Mouse (Mus musculus) thymus, adult 2 months (tissue): Measurements from ENCODE around the gene Cdh13. TPM values are rescaled to one million over a fixed set of nuclear protein-coding genes. Genes with fewer than 3 reads are reported as not detected.

Experiments
- DNase-seq: peaks from one replicate; pipeline ENCODE4 v3.0.0; 2021
- H3K27ac ChIP-seq: fragments of 200-500 bp; 2 replicates; pipeline ENCODE4 v1.5.1; 2012; ENCODE audit warnings: low read length, control low read depth; ENCODE audit not compliant: control insufficient read depth, insufficient read depth
- H3K27me3 ChIP-seq: fragments of 200-500 bp; 2 replicates; pipeline ENCODE4 v1.6.1; 2012; ENCODE audit warnings: mild to moderate bottlenecking, low read length, moderate library complexity, mixed read lengths; ENCODE audit not compliant: control insufficient read depth, insufficient read depth
- H3K36me3 ChIP-seq: fragments of 200-500 bp; 2 replicates; pipeline ENCODE4 v1.6.1; 2012; ENCODE audit warnings: mild to moderate bottlenecking, low read length, moderate library complexity; ENCODE audit not compliant: control insufficient read depth, insufficient read depth
- H3K4me1 ChIP-seq: fragments of 200-500 bp; replicated peaks from 2 replicates; pipeline ENCODE4 v1.6.1; 2012; ENCODE audit warnings: low read length; ENCODE audit not compliant: control insufficient read depth, insufficient read depth
- H3K4me3 ChIP-seq: fragments of 200-500 bp; 2 replicates; pipeline ENCODE4 v1.5.1; 2012; ENCODE audit warnings: mild to moderate bottlenecking, low read length, control low read depth, moderate library complexity; ENCODE audit not compliant: control insufficient read depth, insufficient read depth
- CTCF ChIP-seq: fragments of 200-500 bp; IDR thresholded peaks from 2 replicates; pipeline ENCODE4 v1.5.1; 2012; ENCODE audit warnings: mild to moderate bottlenecking, control low read depth, low read length, moderate library complexity, borderline replicate concordance; ENCODE audit not compliant: control insufficient read depth, poor library complexity, insufficient read depth; ENCODE audit errors: extremely low read depth
- POLR2A ChIP-seq: fragments of 200-500 bp; IDR thresholded peaks from 2 replicates; pipeline ENCODE4 v1.6.1; 2012; ENCODE audit warnings: mild to moderate bottlenecking, low read length, control low read depth, moderate library complexity; ENCODE audit not compliant: control insufficient read depth, poor library complexity, insufficient read depth; ENCODE audit errors: extremely low read depth
- WGBS: fragments of 180-500 bp; shearing (Covaris S2); methylation state at CpG from one replicate; pipeline ENCODE4 v1.1.7; 2018; 5-methylcytosine and 5-hydroxymethylcytosine counted together
- polyA plus RNA-seq: library from polyadenylated mRNA; depleted of rRNA; stranded (reverse); fragments of >200 nt; gene quantifications from 2 replicates; pipeline ENCODE4 v1.2.3, GENCODE M21; 2012

Cdh13 gene
- polyA plus RNA-seq, 1 experiment = 12.5 TPM

DNA sequence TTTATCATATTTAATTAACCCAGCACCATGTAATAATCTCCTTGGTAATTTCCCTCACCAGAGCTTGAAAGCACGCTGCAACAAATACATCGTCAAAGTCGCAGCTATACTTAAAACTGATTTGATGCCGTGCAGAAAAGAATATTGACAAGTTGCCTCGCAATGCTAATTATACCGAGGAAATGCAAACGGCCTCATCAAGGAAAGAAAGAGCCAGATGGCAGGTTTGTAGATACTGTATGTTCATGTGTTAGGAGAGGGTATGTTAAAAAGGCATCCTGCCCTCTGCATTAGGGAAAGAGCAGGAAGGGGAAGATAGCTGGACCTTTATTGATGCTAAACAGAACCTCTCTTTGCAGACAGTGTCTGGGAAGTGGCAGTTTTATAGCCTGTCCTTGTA is 132.1 kb downstream of the Cdh13 start:
- Histone ChIP-seq H3K27ac (no peak overlapping the region), H3K4me3 (no peak overlapping the region), H3K27me3 (no peaks in the 10 kb centered on the region), H3K4me1 (no peaks in the 10 kb centered on the region), H3K36me3 (no peaks in the 10 kb centered on the region)
- no peak for TF ChIP-seq POLR2A
- no peak for TF ChIP-seq CTCF
- 88% methylated on average over 7 of the region's 7 CpGs for WGBS
- no peak for DNase-seq

DNA sequence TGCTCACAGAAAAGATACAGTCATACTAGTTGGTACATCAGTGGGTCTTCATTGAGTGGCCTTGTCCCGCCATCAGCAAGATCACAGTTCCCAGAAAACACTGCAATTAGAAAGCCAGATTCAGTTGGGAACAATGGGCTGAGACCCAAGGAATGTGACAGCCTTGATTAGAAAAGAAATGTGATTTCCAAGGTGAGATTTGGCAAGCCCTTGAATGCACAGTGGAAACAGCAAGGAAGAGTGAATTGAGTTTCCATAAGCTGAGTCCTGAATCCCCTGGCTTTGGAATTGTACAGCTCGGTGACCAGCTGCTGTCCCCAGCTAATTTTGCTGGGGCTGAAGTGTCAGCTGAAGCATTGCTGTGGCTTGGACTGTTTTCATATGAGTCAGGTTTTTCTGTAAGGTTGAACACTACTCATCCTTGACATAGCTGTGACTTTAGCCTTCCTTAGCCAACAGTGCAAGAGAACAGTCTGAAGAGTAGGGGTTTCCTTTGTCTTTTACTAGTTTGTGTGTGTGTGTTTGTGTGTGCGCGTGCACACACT is 133.3 kb downstream of the Cdh13 start:
- Histone ChIP-seq H3K27me3 (no peaks in the 10 kb centered on the region), H3K27ac (no peak overlapping the region), H3K4me3 (no peak overlapping the region), H3K4me1 (no peaks in the 10 kb centered on the region), H3K36me3 (no peaks in the 10 kb centered on the region)
- no peak for TF ChIP-seq CTCF
- no peak for TF ChIP-seq POLR2A
- DNase-seq = no peak
- WGBS = 94% methylated on average over 4 of the region's 4 CpGs

DNA sequence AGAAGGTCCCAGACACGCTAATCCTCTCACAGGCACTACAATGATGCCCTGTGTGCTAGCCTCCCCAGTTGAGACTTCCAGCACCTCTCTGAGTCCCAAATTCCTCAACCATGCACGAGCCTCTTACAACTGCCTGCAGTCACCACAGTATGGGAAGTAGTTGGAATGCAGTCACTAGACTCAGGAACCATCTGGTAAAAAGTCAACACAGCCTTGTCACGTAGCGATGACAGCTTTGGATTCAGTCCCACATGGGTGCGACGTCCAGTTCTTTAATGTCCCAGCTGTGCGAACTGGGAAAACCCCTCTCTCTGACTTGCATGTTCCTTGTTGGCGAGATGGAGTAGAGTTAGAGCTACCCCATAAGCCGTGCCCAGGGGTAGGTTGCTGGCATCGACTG is 139.1 kb downstream of the Cdh13 start:
- TF ChIP-seq CTCF (no peak), POLR2A (no peak)
- Histone ChIP-seq H3K36me3 (no peaks in the 10 kb centered on the region), H3K27me3 (no peaks in the 10 kb centered on the region), H3K4me3 (no peak overlapping the region), H3K4me1 (no peaks in the 10 kb centered on the region), H3K27ac (no peak overlapping the region)
- no peak for DNase-seq
- 84% methylated on average over 10 of the region's 10 CpGs for WGBS

DNA sequence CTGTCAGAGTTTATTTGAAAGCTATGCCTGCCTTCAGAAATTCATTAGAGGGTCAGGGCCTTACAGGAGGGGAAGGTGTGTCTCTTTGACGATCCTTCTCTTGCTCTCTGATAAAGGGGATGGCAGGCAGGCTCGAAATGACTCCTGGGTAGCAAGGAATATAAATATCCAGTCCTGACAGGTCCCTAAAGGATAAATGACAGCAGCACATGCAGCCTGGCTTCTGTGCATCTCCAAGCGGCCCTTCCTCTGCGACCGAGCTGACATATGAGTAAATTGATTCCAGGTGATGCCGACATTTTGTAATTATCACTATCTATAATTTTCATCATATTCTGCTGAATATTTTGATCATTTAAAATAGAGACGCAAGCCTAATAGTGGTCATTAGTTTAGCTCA is 145.4 kb downstream of the Cdh13 start:
- no peaks in the 10 kb centered on the region for H3K36me3 ChIP-seq
- H3K27ac ChIP-seq = no peak overlapping the region
- DNase-seq = no peak
- no peaks in the 10 kb centered on the region for H3K4me1 ChIP-seq
- no peak for TF ChIP-seq CTCF
- TF ChIP-seq POLR2A = no peak
- 87% methylated on average over 7 of the region's 7 CpGs for WGBS
- H3K4me3 ChIP-seq = no peak overlapping the region
- no peaks in the 10 kb centered on the region for H3K27me3 ChIP-seq

DNA sequence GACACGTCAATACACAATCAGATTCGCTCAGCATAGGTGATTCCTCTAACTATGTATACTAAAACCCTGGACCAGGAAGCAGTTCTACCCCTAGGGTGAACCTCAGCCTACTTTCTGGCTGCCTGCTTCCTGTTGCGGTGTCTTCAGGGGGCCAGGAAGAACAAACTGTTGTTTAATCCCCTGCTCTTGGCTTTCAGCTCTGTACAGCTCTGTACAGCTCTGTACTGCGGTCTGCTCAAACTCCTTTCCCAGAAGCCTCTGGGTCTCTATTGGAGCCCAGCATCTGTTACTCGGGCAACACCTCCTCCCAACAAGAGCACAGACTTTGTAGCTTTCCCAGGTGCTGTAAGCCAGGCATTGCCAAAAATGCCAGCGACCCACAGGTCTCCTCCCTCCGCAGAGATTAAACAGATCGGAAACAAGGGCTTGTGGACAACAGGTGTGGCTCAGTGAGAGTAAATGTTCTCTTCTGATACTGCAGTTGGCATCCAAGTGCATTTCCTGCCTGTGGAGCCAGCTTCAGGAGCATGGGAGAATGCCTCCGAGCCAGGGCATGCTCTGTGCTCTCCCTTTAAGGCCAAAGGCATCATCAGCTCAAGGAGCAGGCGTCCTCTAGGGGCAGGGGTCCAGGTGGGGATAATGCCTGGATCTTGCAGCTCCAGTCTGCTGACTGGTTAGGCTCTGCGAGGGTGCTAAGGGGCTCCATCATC is 148.4 kb downstream of the Cdh13 start:
- Histone ChIP-seq H3K27ac (no peak overlapping the region), H3K27me3 (no peaks in the 10 kb centered on the region), H3K4me1 (no peaks in the 10 kb centered on the region), H3K4me3 (no peak overlapping the region), H3K36me3 (no peaks in the 10 kb centered on the region)
- WGBS = 79% methylated on average over 11 of the region's 11 CpGs
- DNase-seq = no peak
- TF ChIP-seq CTCF (no peak), POLR2A (no peak)

DNA sequence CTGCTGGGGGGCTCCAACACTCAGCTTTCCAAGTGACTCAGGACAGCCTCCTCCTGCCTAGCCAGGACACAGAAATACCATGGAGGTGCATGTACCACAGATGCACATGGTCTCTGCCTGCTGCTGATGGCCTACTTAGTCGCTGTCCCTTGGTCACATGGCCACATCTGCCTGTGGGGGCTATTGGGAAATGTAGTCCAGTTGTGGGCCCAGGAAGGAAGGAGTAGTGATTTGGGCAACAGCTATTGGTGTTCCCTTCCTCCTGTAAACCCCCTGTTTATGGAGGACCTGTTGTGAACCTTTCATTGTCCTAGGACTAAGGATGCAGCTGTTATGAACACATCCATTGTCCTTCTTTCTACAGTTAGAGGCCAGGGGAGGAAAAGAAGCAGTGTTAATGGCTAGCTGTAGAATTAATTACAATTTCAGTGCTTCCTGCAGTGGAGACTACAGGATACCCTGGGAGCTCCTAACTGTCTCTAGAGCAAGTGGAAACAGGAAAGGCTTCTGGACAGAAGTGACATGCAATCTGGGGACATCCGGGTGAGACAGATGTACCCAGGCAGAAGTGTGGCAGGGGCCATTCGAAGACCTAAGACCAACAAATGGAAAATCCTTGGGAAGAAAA is 150.1 kb downstream of the Cdh13 start:
- Histone ChIP-seq H3K36me3 (no peaks in the 10 kb centered on the region), H3K27ac (no peak overlapping the region), H3K4me1 (no peaks in the 10 kb centered on the region), H3K27me3 (no peaks in the 10 kb centered on the region), H3K4me3 (no peak overlapping the region)
- no peak for DNase-seq
- TF ChIP-seq CTCF = no peak
- TF ChIP-seq POLR2A = no peak
- WGBS = 79% methylated on average over 3 of the region's 3 CpGs
